In the genomic region with DNA sequence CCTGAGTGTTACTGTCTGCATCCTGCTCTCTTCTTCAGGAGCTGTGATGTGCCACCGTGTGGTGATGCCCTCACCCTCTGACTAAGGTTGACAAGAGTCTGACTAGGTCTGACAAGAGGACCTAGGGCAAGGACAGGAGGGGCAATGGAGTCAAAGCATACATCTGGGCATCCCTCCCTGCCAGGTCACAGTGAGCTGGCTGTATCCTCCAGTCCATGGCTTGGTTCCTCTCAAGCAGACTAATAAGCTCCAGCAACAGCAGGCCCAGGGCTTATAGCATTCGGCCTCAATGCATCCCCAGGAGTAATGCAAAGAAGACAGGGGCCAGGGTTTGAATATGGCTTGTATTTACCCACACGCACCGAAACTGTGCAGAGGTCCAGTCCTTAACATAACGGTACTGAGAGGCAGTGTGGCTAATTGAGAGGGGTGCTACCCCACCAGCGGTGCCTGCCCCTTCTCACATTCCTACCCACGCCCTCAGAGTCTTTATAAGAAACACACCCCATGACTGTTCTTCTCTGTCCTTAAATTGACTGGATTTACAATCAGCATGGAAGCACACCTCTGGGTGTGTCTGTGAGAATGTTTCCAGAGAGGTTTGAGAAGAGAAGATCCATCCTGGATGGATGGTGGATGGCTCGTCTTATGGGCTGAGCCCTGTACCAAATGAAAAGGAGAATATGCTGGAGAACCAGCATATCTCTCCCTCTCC, we compare ENCODE assay signal across 17 mouse cellular contexts. TPM values are rescaled to one million over a fixed set of nuclear protein-coding genes. Genes with fewer than 3 reads are reported as not detected.
DNase-seq lines count a peak whose midpoint lies in the region; ATAC-seq lines count a peak whose summit lies in the region.
"Had no signal": no experiment of that assay in that cellular context is flagged by ENCODE, and none has a peak within 500 bp of the region (broad histone marks: within the 10 kb centered on the region; RNA-seq: fewer than 3 reads in every experiment).

No protein-coding gene starts in this region.

- H3K4me1 ChIP-seq in heart, embryonic 12.5 days (replicated peaks), result peaks cover 81% of the 10 kb centered on the region
- peaks cover 93% of the 10 kb centered on the region for H3K4me1 ChIP-seq in lung, embryonic 15.5 days
- H3K4me1 ChIP-seq in heart, embryonic 16.5 days (ENCODE audit: control insufficient read depth, insufficient read depth, low read length), result peaks cover 64% of the 10 kb centered on the region
- peaks cover 34% of the 10 kb centered on the region for H3K4me1 ChIP-seq in limb, embryonic 15.5 days

- peaks cover 83% of the 10 kb centered on the region for H3K36me3 ChIP-seq in heart, embryonic 12.5 days
- H3K36me3 ChIP-seq in lung, embryonic 15.5 days, result peaks cover 41% of the 10 kb centered on the region
- peaks cover 24% of the 10 kb centered on the region for H3K36me3 ChIP-seq in heart, embryonic 16.5 days (ENCODE audit: control insufficient read depth, insufficient read depth)
- H3K36me3 ChIP-seq in limb, embryonic 15.5 days, result no peaks in the 10 kb centered on the region
- H3K36me3 ChIP-seq: neural tube, embryonic 12.5 days had no signal

- DNase-seq in heart, adult 8-10 months (ENCODE audit: low spot score), result no peak
- DNase-seq in lung, postnatal 10 days, result no peak
- no peak for DNase-seq in spleen, postnatal 14 days (ENCODE audit: low spot score in 2 of 2)
- DNase-seq: embryo, embryonic 11 days; right cerebral cortex, postnatal 25 days; thymus, postnatal 36 days had no signal

- H3K27me3 ChIP-seq in heart, embryonic 12.5 days (replicated peaks), result no peaks in the 10 kb centered on the region
- no peaks in the 10 kb centered on the region for H3K27me3 ChIP-seq in lung, embryonic 15.5 days
- H3K27me3 ChIP-seq in heart, embryonic 16.5 days (ENCODE audit: control insufficient read depth, insufficient read depth, low read length), result no peaks in the 10 kb centered on the region
- H3K27me3 ChIP-seq in limb, embryonic 15.5 days, result no peaks in the 10 kb centered on the region
- H3K27me3 ChIP-seq: neural tube, embryonic 12.5 days; Patski had no signal

- H3K4me2 ChIP-seq in heart, embryonic 12.5 days, result no peak overlapping the region
- no peak overlapping the region for H3K4me2 ChIP-seq in lung, embryonic 15.5 days
- H3K4me2 ChIP-seq in heart, embryonic 16.5 days (ENCODE audit: low read depth, low read length), result no peak overlapping the region
- no peak overlapping the region for H3K4me2 ChIP-seq in limb, embryonic 15.5 days
- H3K4me2 ChIP-seq: liver, embryonic 11.5 days; neural tube, embryonic 12.5 days had no signal

- H3K9ac ChIP-seq in heart, embryonic 12.5 days, result peak overlapping the region; percentile 33; the same call in 1 of the 2 replicates
- H3K9ac ChIP-seq in lung, embryonic 15.5 days, result no peak overlapping the region
- H3K9ac ChIP-seq in heart, embryonic 16.5 days (ENCODE audit: low read length), result no peak overlapping the region
- H3K9ac ChIP-seq in limb, embryonic 15.5 days, result no peak overlapping the region
- H3K9ac ChIP-seq: neural tube, embryonic 12.5 days had no signal

- peak overlapping the region; percentile 69 for H3K27ac ChIP-seq in heart, embryonic 12.5 days (ENCODE audit: poor library complexity, severe bottlenecking)
- peak overlapping the region; percentile 89 for H3K27ac ChIP-seq in lung, embryonic 15.5 days
- H3K27ac ChIP-seq in heart, embryonic 16.5 days (ENCODE audit: low read length), result peak overlapping the region; percentile 90
- H3K27ac ChIP-seq in limb, embryonic 15.5 days, result peak overlapping the region; percentile 43; the same call in 1 of the 2 replicates
- H3K27ac ChIP-seq: neural tube, embryonic 12.5 days had no signal

- no peak for ATAC-seq in heart, embryonic 12.5 days (ENCODE audit: insufficient number of reproducible peaks, low FRiP score)
- ATAC-seq in lung, embryonic 15.5 days (ENCODE audit: borderline replicate concordance, extremely low read depth, low FRiP score, low TSS enrichment), result no peak
- no peak for ATAC-seq in heart, embryonic 16.5 days (replicated peaks; ENCODE audit: extremely low read depth, insufficient read depth, low FRiP score)
- no peak for ATAC-seq in limb, embryonic 15.5 days (ENCODE audit: insufficient number of reproducible peaks, low FRiP score, low TSS enrichment, low read depth)
- ATAC-seq: forebrain, embryonic 14.5 days; Patski had no signal

- 79% methylated on average over 8 of the region's 8 CpGs for WGBS in heart, embryonic 12.5 days
- 60% methylated on average over 8 of the region's 8 CpGs for WGBS in lung, embryonic 15.5 days
- WGBS in heart, embryonic 16.5 days, result 76% methylated on average over 8 of the region's 8 CpGs
- WGBS in limb, embryonic 15.5 days, result 60% methylated on average over 8 of the region's 8 CpGs

- no peak overlapping the region for H3K4me3 ChIP-seq in heart, embryonic 12.5 days
- no peak overlapping the region for H3K4me3 ChIP-seq in lung, embryonic 15.5 days
- no peak overlapping the region for H3K4me3 ChIP-seq in heart, embryonic 16.5 days (ENCODE audit: low read length)
- H3K4me3 ChIP-seq in limb, embryonic 15.5 days, result no peak overlapping the region
- H3K4me3 ChIP-seq: neural tube, embryonic 12.5 days had no signal

- H3K9me3 ChIP-seq in heart, embryonic 12.5 days (replicated peaks), result no peaks in the 10 kb centered on the region
- no peaks in the 10 kb centered on the region for H3K9me3 ChIP-seq in lung, embryonic 15.5 days
- H3K9me3 ChIP-seq in heart, embryonic 16.5 days (replicated peaks; ENCODE audit: control insufficient read depth, low read length), result no peaks in the 10 kb centered on the region
- no peaks in the 10 kb centered on the region for H3K9me3 ChIP-seq in limb, embryonic 15.5 days
- H3K9me3 ChIP-seq: neural tube, embryonic 12.5 days had no signal

RNA-seq across cellular contexts. Expression of a gene that starts 13.5 kb away (rescaled TPM):
- polyA plus RNA-seq in heart, embryonic 12.5 days (2016; fragmentation: Nextera tagmentation; extraction: Ambion mirVana), result 191 and 194 TPM in 2 replicates
- 10 to 100 TPM; 13.6 to 18.9 (median 16.5) TPM for total RNA-seq in heart, adult 8-10 months (2022)
- polyA plus RNA-seq in lung, embryonic 15.5 days (2015; fragmentation: Nextera tagmentation; extraction: Ambion mirVana), result 156 and 158 TPM in 2 replicates
- polyA plus RNA-seq in heart, embryonic 16.5 days (2015; fragmentation: Nextera tagmentation; extraction: Ambion mirVana), result 115 and 121 TPM in 2 replicates
- polyA plus RNA-seq in limb, embryonic 15.5 days (2015; fragmentation: Nextera tagmentation; extraction: Ambion mirVana), result 85.0 and 97.2 TPM in 2 replicates
- total RNA-seq: monocyte, adult 5-6 weeks had no signal

RNA-seq across cellular contexts. Expression of a gene that starts 35.7 kb away (rescaled TPM):
- 0.32 and 0.85 TPM in 2 replicates for polyA plus RNA-seq in heart, embryonic 12.5 days (2016; fragmentation: Nextera tagmentation; extraction: Ambion mirVana)
- under 1 TPM in 1 of 4 experiments, not detected in 3; 0.28 TPM for total RNA-seq in heart, adult 8-10 months (2022)
- polyA plus RNA-seq in lung, embryonic 15.5 days (2015; fragmentation: Nextera tagmentation; extraction: Ambion mirVana), result 11.4 and 11.8 TPM in 2 replicates
- 1.7 and 2.5 TPM in 2 replicates for polyA plus RNA-seq in heart, embryonic 16.5 days (2015; fragmentation: Nextera tagmentation; extraction: Ambion mirVana)
- polyA plus RNA-seq in limb, embryonic 15.5 days (2015; fragmentation: Nextera tagmentation; extraction: Ambion mirVana), result 1.5 and 1.6 TPM in 2 replicates
- total RNA-seq: monocyte, adult 5-6 weeks had no signal
- polyA plus RNA-seq: large intestine, adult 2 months; Patski had no signal

RNA-seq across cellular contexts. Expression of a gene that starts 37.4 kb away (rescaled TPM):
- not detected in 2 replicates for polyA plus RNA-seq in heart, embryonic 12.5 days (2016; fragmentation: Nextera tagmentation; extraction: Ambion mirVana)
- total RNA-seq in heart, adult 8-10 months (2022), result under 1 TPM in 2 of 4 experiments, not detected in 2; 0.32 to 0.44 TPM
- 0.14 and 0.26 TPM in 2 replicates for polyA plus RNA-seq in lung, embryonic 15.5 days (2015; fragmentation: Nextera tagmentation; extraction: Ambion mirVana)
- 0.17 TPM in 1 of 2 replicates, not detected in the other for polyA plus RNA-seq in heart, embryonic 16.5 days (2015; fragmentation: Nextera tagmentation; extraction: Ambion mirVana)
- 10.4 and 11.5 TPM in 2 replicates for polyA plus RNA-seq in limb, embryonic 15.5 days (2015; fragmentation: Nextera tagmentation; extraction: Ambion mirVana)
- total RNA-seq: left cerebral cortex, postnatal 25 days; monocyte, adult 5-6 weeks had no signal
- polyA plus RNA-seq: forebrain, embryonic 14.5 days; liver, embryonic 11.5 days; neural tube, embryonic 12.5 days had no signal

RNA-seq across cellular contexts. Expression of a gene that starts 43.2 kb away (rescaled TPM):
- polyA plus RNA-seq in heart, embryonic 12.5 days (2016; fragmentation: Nextera tagmentation; extraction: Ambion mirVana), result 99.5 and 106 TPM in 2 replicates
- 10 to 100 TPM; 42.4 to 49.4 (median 45.9) TPM for total RNA-seq in heart, adult 8-10 months (2022)
- 137 and 140 TPM in 2 replicates for polyA plus RNA-seq in lung, embryonic 15.5 days (2015; fragmentation: Nextera tagmentation; extraction: Ambion mirVana)
- 70.2 and 81.8 TPM in 2 replicates for polyA plus RNA-seq in heart, embryonic 16.5 days (2015; fragmentation: Nextera tagmentation; extraction: Ambion mirVana)
- 127 and 128 TPM in 2 replicates for polyA plus RNA-seq in limb, embryonic 15.5 days (2015; fragmentation: Nextera tagmentation; extraction: Ambion mirVana)
